In genomic region chr4:137940061-137940460, GRCm38 (mm10) we compare ENCODE assay signal across 14 mouse cellular contexts. TPM values are rescaled to one million over a fixed set of nuclear protein-coding genes. Genes with fewer than 3 reads are reported as not detected.
DNase-seq lines count a peak whose midpoint lies in the region; ATAC-seq lines count a peak whose summit lies in the region.
"Had no signal": no experiment of that assay in that cellular context is flagged by ENCODE, and none has a peak within 500 bp of the region (broad histone marks: within the 10 kb centered on the region; RNA-seq: fewer than 3 reads in every experiment).

No protein-coding gene starts in this region.

- H3K9me3 ChIP-seq in hindbrain, embryonic 15.5 days, result no peaks in the 10 kb centered on the region
- H3K9me3 ChIP-seq: embryonic facial prominence, embryonic 15.5 days had no signal

- no peaks in the 10 kb centered on the region for H3K27me3 ChIP-seq in hindbrain, embryonic 15.5 days
- H3K27me3 ChIP-seq: embryonic facial prominence, embryonic 15.5 days had no signal

- H3K9ac ChIP-seq in hindbrain, embryonic 15.5 days, result no peak overlapping the region
- H3K9ac ChIP-seq: embryonic facial prominence, embryonic 15.5 days; liver, embryonic 14.5 days had no signal

- H3K4me3 ChIP-seq in hindbrain, embryonic 15.5 days, result no peak overlapping the region
- H3K4me3 ChIP-seq: embryonic facial prominence, embryonic 15.5 days; heart, adult 2 months; myocyte had no signal

- WGBS in hindbrain, embryonic 15.5 days, result 34% methylated on average over 10 of the region's 10 CpGs

- intact Hi-C loops in left cerebral cortex, postnatal 4 days (cut with DNase I), result no loop called here
- intact Hi-C loops in left cerebral cortex, postnatal 14 days (cut with DNase I), result loop anchor here (5.0 kb wide), 1 partner anchor 78 kb away; the partner anchor contains the start of gene Ece1
- intact Hi-C loops in gastrocnemius, postnatal 36 days (cut with DNase I), result no loop called here

- peak; percentile 36 for ATAC-seq in cerebellum, adult (ENCODE audit: insufficient number of reproducible peaks, low FRiP score, low TSS enrichment)
- ATAC-seq in hindbrain, embryonic 15.5 days (ENCODE audit: low FRiP score, low read depth), result peak; percentile 35; the same call in 1 of the 2 replicates

- no peak overlapping the region for H3K4me2 ChIP-seq in hindbrain, embryonic 15.5 days
- H3K4me2 ChIP-seq: embryonic facial prominence, embryonic 15.5 days had no signal

- peaks cover 19% of the 10 kb centered on the region for H3K36me3 ChIP-seq in hindbrain, embryonic 15.5 days

- peaks cover 31% of the 10 kb centered on the region for H3K4me1 ChIP-seq in hindbrain, embryonic 15.5 days (replicated peaks)

- H3K27ac ChIP-seq in hindbrain, embryonic 15.5 days (replicated peaks), result peak overlapping the region; percentile 59
- H3K27ac ChIP-seq: embryonic facial prominence, embryonic 15.5 days; heart, adult 2 months; liver, embryonic 14.5 days had no signal

- peak; percentile 85 for DNase-seq in left cerebral cortex, postnatal 4 days
- DNase-seq in left cerebral cortex, postnatal 14 days (ENCODE audit: low spot score in 2 of 2), result no peak
- DNase-seq in cerebellum, adult 8-10 months, result peak; percentile 71
- DNase-seq in gastrocnemius, postnatal 36 days, result no peak
- DNase-seq in layer of hippocampus, postnatal 25 days (ENCODE audit: extremely low spot score in 1 of 2, low spot score in 1 of 2), result no peak
- DNase-seq: adrenal gland, postnatal 25 days; heart, adult 2 months; kidney, adult 18-20 months; lung, postnatal 4 days had no signal

RNA-seq across cellular contexts. Expression of gene Eif4g3, which starts 52.8 kb away (rescaled TPM):
- total RNA-seq in left cerebral cortex, postnatal 4 days (2021), result 100 to 1,000 TPM; 192 TPM
- 100 to 1,000 TPM; 199 TPM for total RNA-seq in left cerebral cortex, postnatal 14 days (2021)
- 49.9 and 51.0 TPM in 2 replicates for polyA plus RNA-seq in hindbrain, embryonic 15.5 days (2015; fragmentation: Nextera tagmentation; extraction: Ambion mirVana)
- total RNA-seq in gastrocnemius, postnatal 36 days (2021), result 100 to 1,000 TPM; 103 to 115 TPM
- total RNA-seq in layer of hippocampus, postnatal 25 days (2021), result 100 to 1,000 TPM; 135 to 160 TPM

Comparison
In these comparisons a context has a peak if more than half of its experiments do, and no peak if none do; other contexts are left out.
1. DNase-seq: peak in left cerebral cortex, postnatal 4 days (single experiment) and cerebellum, adult 8-10 months (single experiment); none in left cerebral cortex, postnatal 14 days (0 of 2), gastrocnemius, postnatal 36 days (0 of 2) and layer of hippocampus, postnatal 25 days (0 of 2).